ENCODE assay signal across 16 mouse cellular contexts in genomic region chr13:63148157-63148556, GRCm38 (mm10).
A peak's percentile ranks its signal among the peaks of the same experiment; 100 is the strongest.
DNase-seq lines count a peak whose midpoint lies in the region; ATAC-seq lines count a peak whose summit lies in the region.
"Had no signal": no experiment of that assay in that cellular context is flagged by ENCODE, and none has a peak within 500 bp of the region (broad histone marks: within the 10 kb centered on the region; RNA-seq: fewer than 3 reads in every experiment).

No protein-coding gene starts in this region.

- 68% methylated on average over 1 of the region's 1 CpGs for whole genome bisulfite sequencing in intestine, embryonic 14.5 days
- WGBS in intestine, embryonic 15.5 days = 76% methylated on average over 1 of the region's 1 CpGs
- WGBS in midbrain, embryonic 11.5 days = 58% methylated on average over 1 of the region's 1 CpGs
- 21% methylated on average over 1 of the region's 1 CpGs for WGBS in midbrain, embryonic 15.5 days
- 75% methylated on average over 1 of the region's 1 CpGs for WGBS in macrophage (ENCODE audit: missing documents)
- 48% methylated on average over 1 of the region's 1 CpGs for WGBS in forebrain, embryonic 15.5 days

- DNase-seq in adrenal gland, adult 2 months = peak; percentile 28
- DNase-seq in adrenal gland, postnatal 25 days = no peak
- DNase-seq in intestine, embryonic 14.5 days (ENCODE audit: low spot score) = peak; percentile 38
- DNase-seq in midbrain, embryonic 11.5 days (ENCODE audit: low spot score, missing footprints) = no peak
- DNase-seq: cerebellum, adult 2 months; heart, postnatal 36 days; left cerebral cortex, postnatal 4 days; lung, postnatal 14 days; thymus, postnatal 4 days had no signal

- no peak overlapping the region for H3K9ac ChIP-seq in intestine, embryonic 14.5 days (ENCODE audit: low read length)
- no peak overlapping the region for H3K9ac ChIP-seq in intestine, embryonic 15.5 days
- H3K9ac ChIP-seq in midbrain, embryonic 11.5 days (ENCODE audit: low read length) = no peak overlapping the region
- H3K9ac ChIP-seq in midbrain, embryonic 15.5 days = no peak overlapping the region
- no peak overlapping the region for H3K9ac ChIP-seq in forebrain, embryonic 15.5 days (replicated peaks)
- H3K9ac ChIP-seq: embryonic facial prominence, embryonic 15.5 days; liver, embryonic 14.5 days had no signal

- H3K27me3 ChIP-seq in intestine, embryonic 14.5 days (replicated peaks; ENCODE audit: control insufficient read depth, insufficient read depth, low read length) = no peaks in the 10 kb centered on the region
- no peaks in the 10 kb centered on the region for H3K27me3 ChIP-seq in intestine, embryonic 15.5 days (replicated peaks)
- H3K27me3 ChIP-seq in midbrain, embryonic 11.5 days (ENCODE audit: control insufficient read depth, insufficient read depth, low read length) = no peaks in the 10 kb centered on the region
- H3K27me3 ChIP-seq in midbrain, embryonic 15.5 days (replicated peaks) = no peaks in the 10 kb centered on the region
- H3K27me3 ChIP-seq in forebrain, embryonic 15.5 days = no peaks in the 10 kb centered on the region
- H3K27me3 ChIP-seq: embryonic facial prominence, embryonic 15.5 days had no signal

- no peaks in the 10 kb centered on the region for H3K9me3 ChIP-seq in intestine, embryonic 14.5 days (ENCODE audit: control insufficient read depth, low read length)
- H3K9me3 ChIP-seq in intestine, embryonic 15.5 days = no peaks in the 10 kb centered on the region
- H3K9me3 ChIP-seq in midbrain, embryonic 11.5 days (ENCODE audit: control insufficient read depth, low read length) = no peaks in the 10 kb centered on the region
- no peaks in the 10 kb centered on the region for H3K9me3 ChIP-seq in midbrain, embryonic 15.5 days
- no peaks in the 10 kb centered on the region for H3K9me3 ChIP-seq in forebrain, embryonic 15.5 days
- H3K9me3 ChIP-seq: embryonic facial prominence, embryonic 15.5 days had no signal

- H3K4me3 ChIP-seq in intestine, embryonic 14.5 days (ENCODE audit: low read depth, low read length) = no peak overlapping the region
- no peak overlapping the region for H3K4me3 ChIP-seq in intestine, embryonic 15.5 days (replicated peaks)
- no peak overlapping the region for H3K4me3 ChIP-seq in midbrain, embryonic 11.5 days (ENCODE audit: low read depth, low read length)
- no peak overlapping the region for H3K4me3 ChIP-seq in midbrain, embryonic 15.5 days
- H3K4me3 ChIP-seq in macrophage (ENCODE audit: inconsistent target) = no peak overlapping the region
- H3K4me3 ChIP-seq in forebrain, embryonic 15.5 days = no peak overlapping the region
- H3K4me3 ChIP-seq: embryonic facial prominence, embryonic 15.5 days had no signal

- no peak for ATAC-seq in intestine, embryonic 14.5 days (replicated peaks; ENCODE audit: low FRiP score, low TSS enrichment, low read depth)
- ATAC-seq in intestine, embryonic 15.5 days = no peak
- ATAC-seq in midbrain, embryonic 11.5 days (ENCODE audit: low FRiP score) = peak; percentile 62
- ATAC-seq in midbrain, embryonic 15.5 days (replicated peaks) = no peak
- ATAC-seq in forebrain, embryonic 15.5 days (replicated peaks) = no peak
- ATAC-seq: inflammation-experienced regulatory T-cells, adult 6 months had no signal

- H3K27ac ChIP-seq in intestine, embryonic 14.5 days (ENCODE audit: low read depth) = no peak overlapping the region
- no peak overlapping the region for H3K27ac ChIP-seq in intestine, embryonic 15.5 days
- no peak overlapping the region for H3K27ac ChIP-seq in midbrain, embryonic 11.5 days (ENCODE audit: low read depth, low read length)
- H3K27ac ChIP-seq in midbrain, embryonic 15.5 days = no peak overlapping the region
- peak overlapping the region; percentile 40 for H3K27ac ChIP-seq in macrophage
- no peak overlapping the region for H3K27ac ChIP-seq in forebrain, embryonic 15.5 days (replicated peaks)
- H3K27ac ChIP-seq: embryonic facial prominence, embryonic 15.5 days; liver, embryonic 14.5 days had no signal

- H3K4me2 ChIP-seq in intestine, embryonic 14.5 days (ENCODE audit: low read length) = no peak overlapping the region
- no peak overlapping the region for H3K4me2 ChIP-seq in intestine, embryonic 15.5 days (replicated peaks)
- no peak overlapping the region for H3K4me2 ChIP-seq in midbrain, embryonic 11.5 days
- no peak overlapping the region for H3K4me2 ChIP-seq in midbrain, embryonic 15.5 days
- H3K4me2 ChIP-seq in forebrain, embryonic 15.5 days (replicated peaks) = no peak overlapping the region
- H3K4me2 ChIP-seq: embryonic facial prominence, embryonic 15.5 days had no signal

- no peaks in the 10 kb centered on the region for H3K36me3 ChIP-seq in intestine, embryonic 14.5 days (ENCODE audit: control insufficient read depth, insufficient read depth, low read length)
- no peaks in the 10 kb centered on the region for H3K36me3 ChIP-seq in intestine, embryonic 15.5 days
- H3K36me3 ChIP-seq in midbrain, embryonic 11.5 days (ENCODE audit: control insufficient read depth, insufficient read depth, low read length) = no peaks in the 10 kb centered on the region
- H3K36me3 ChIP-seq in midbrain, embryonic 15.5 days (replicated peaks) = no peaks in the 10 kb centered on the region
- H3K36me3 ChIP-seq in macrophage (ENCODE audit: inconsistent target) = no peaks in the 10 kb centered on the region
- no peaks in the 10 kb centered on the region for H3K36me3 ChIP-seq in forebrain, embryonic 15.5 days
- H3K36me3 ChIP-seq: embryonic facial prominence, embryonic 15.5 days had no signal

- no peaks in the 10 kb centered on the region for H3K79me2 ChIP-seq in macrophage (ENCODE audit: inconsistent target)

- H3K4me1 ChIP-seq in intestine, embryonic 14.5 days (replicated peaks; ENCODE audit: control insufficient read depth, insufficient read depth, low read length) = no peaks in the 10 kb centered on the region
- no peaks in the 10 kb centered on the region for H3K4me1 ChIP-seq in intestine, embryonic 15.5 days (replicated peaks)
- H3K4me1 ChIP-seq in midbrain, embryonic 11.5 days (ENCODE audit: control insufficient read depth, insufficient read depth, low read length) = peaks cover 8% of the 10 kb centered on the region; the same call in 1 of the 2 replicates
- H3K4me1 ChIP-seq in midbrain, embryonic 15.5 days = no peaks in the 10 kb centered on the region
- peaks cover 7% of the 10 kb centered on the region; the same call in 1 of the 2 replicates for H3K4me1 ChIP-seq in forebrain, embryonic 15.5 days
- H3K4me1 ChIP-seq: embryonic facial prominence, embryonic 15.5 days had no signal

Comparison
In these comparisons a context has a peak if more than half of its experiments do, and no peak if none do; other contexts are left out.
1. DNase-seq: peak in adrenal gland, adult 2 months (single experiment) and intestine, embryonic 14.5 days (single experiment); none in adrenal gland, postnatal 25 days (single experiment) and midbrain, embryonic 11.5 days (single experiment).